Mouse (Mus musculus): Measurements from ENCODE around the gene Csrnp2.

DNA sequence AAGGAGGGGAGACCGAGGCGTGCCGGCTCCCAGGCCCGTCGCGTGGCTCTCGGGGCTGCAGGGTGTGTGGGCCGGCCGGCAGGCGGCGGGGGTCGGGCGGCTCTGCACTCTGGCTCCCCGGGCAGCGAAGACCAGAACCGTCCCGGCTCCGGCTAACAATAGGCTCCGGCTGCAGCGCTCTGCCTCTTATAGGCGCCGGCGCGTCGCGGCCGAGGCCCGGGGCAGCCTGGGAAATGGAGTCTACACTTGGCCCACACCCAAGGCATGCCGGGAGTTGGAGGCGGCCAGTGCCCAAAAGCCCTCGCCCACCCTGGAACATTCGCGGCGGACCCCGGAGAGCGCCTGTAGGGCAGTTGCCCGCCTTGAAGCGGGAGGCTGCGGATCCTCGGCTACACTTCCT, at the start of gene Csrnp2:
- TF ChIP-seq POLR2A (IDR thresholded peaks at IDR 0.05; ENCODE audit: insufficient read depth, low read depth, low read length) (peak; percentile 100), CTCF (IDR thresholded peaks at IDR 0.05; ENCODE audit: insufficient read depth, low read depth, low read length) (no peak; the same call in 1 of the 2 replicates)
